In the genomic region with DNA sequence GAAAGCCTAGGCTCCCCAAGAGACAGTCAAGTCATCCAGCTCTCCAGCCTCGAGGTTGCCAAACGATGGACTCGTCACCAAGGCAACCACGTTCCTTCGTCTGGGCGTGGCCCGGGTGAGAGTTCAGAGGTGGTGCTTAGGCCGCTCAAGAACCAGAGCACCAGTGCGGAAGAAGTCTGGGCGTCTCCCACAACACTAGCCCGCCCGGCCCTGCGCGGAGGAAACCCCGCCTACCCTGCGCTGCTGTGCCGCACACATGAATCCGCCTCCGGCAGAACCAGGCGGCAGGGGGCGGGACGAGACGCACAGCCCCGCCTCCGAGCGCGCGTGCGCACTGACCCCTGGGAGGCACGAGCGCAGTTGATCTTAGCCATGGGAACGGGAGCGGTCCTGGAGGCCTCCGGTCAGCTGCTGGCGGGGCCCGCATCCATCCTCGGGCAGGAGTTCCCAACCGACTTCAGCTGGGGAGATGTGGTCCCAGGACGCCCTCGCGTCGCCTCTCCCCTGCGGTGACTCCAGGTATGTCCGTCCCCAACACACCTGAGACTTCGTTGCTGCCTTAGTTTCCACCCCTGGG, we compare ENCODE assay signal across 8 mouse cellular contexts. TPM values are rescaled to one million over a fixed set of nuclear protein-coding genes. Genes with fewer than 3 reads are reported as not detected.
A peak's percentile ranks its signal among the peaks of the same experiment; 100 is the strongest.
DNase-seq lines count a peak whose midpoint lies in the region; ATAC-seq lines count a peak whose summit lies in the region.

Gene Pcnx4 (plus strand): TSS at position 363 of the 577 bp plus-strand sequence.

- H3K4me1 ChIP-seq in heart, embryonic 14.5 days (ENCODE audit: control insufficient read depth in 2 of 2, insufficient read depth in 2 of 2, low read length in 2 of 2) = peaks cover 0 to 6% of the 10 kb centered on the region in 2 experiments; a peak in 1 of 4 replicates
- peaks cover 17% of the 10 kb centered on the region for H3K4me1 ChIP-seq in liver, embryonic 13.5 days (replicated peaks)
- no peaks in the 10 kb centered on the region for H3K4me1 ChIP-seq in stomach, embryonic 16.5 days (ENCODE audit: control insufficient read depth, insufficient read depth, low read length)

- peak within 1 kb of the TSS; percentile 15 to 63; a peak in 3 of 4 replicates for H3K27ac ChIP-seq in heart, embryonic 14.5 days (replicated peaks in 1 of 2; ENCODE audit: control insufficient read depth in 1 of 2, insufficient read depth in 1 of 2, low read depth in 2 of 2, low read length in 2 of 2)
- H3K27ac ChIP-seq in liver, embryonic 13.5 days = 0 out of 2 replicates have a peak within 1 kb of the TSS, but pooled peaks have one; percentile 50
- H3K27ac ChIP-seq in stomach, embryonic 16.5 days (ENCODE audit: low read length) = no peak within 1 kb of the TSS

- H3K4me2 ChIP-seq in heart, embryonic 14.5 days (ENCODE audit: low read length) = peak within 1 kb of the TSS; percentile 80
- peak within 1 kb of the TSS; percentile 79 for H3K4me2 ChIP-seq in liver, embryonic 13.5 days
- peak within 1 kb of the TSS; percentile 54 for H3K4me2 ChIP-seq in stomach, embryonic 16.5 days (ENCODE audit: low read depth, low read length)

- H3K4me3 ChIP-seq in heart, embryonic 14.5 days (ENCODE audit: control insufficient read depth in 1 of 2, insufficient read depth in 1 of 2, low read depth in 1 of 2, low read length in 2 of 2) = peak within 1 kb of the TSS; percentile 79 to 81
- H3K4me3 ChIP-seq in liver, embryonic 13.5 days (replicated peaks) = peak within 1 kb of the TSS; percentile 69
- peak within 1 kb of the TSS; percentile 66 for H3K4me3 ChIP-seq in stomach, embryonic 16.5 days (replicated peaks; ENCODE audit: low read length)

- under 1% methylated on average over 44 of the region's 45 CpGs for WGBS in heart, embryonic 14.5 days
- WGBS in liver, embryonic 13.5 days (ENCODE audit: insufficient replicate concordance) = under 1% methylated on average over 45 of the region's 45 CpGs
- under 1% methylated on average over 45 of the region's 45 CpGs for WGBS in stomach, embryonic 16.5 days

- peak; percentile 88 for DNase-seq in c-Kit-negative CD71-positive TER-119-positive erythroid progenitor cells, embryonic 14.5 days (ENCODE audit: low read depth, low spot score)
- peak; percentile 99 for DNase-seq in fibroblast of lung, adult 2 months (ENCODE audit: low read depth)
- peak; percentile 98 for DNase-seq in kidney, postnatal 14 days
- peak; percentile 99 for DNase-seq in liver, embryonic 13.5 days
- peak; percentile 99 for DNase-seq in neural tube, embryonic 10.5 days (ENCODE audit: extremely low spot score, low spot score)

- no peaks in the 10 kb centered on the region for H3K27me3 ChIP-seq in heart, embryonic 14.5 days (ENCODE audit: control insufficient read depth, insufficient read depth, low read length)
- H3K27me3 ChIP-seq in liver, embryonic 13.5 days = no peaks in the 10 kb centered on the region
- no peaks in the 10 kb centered on the region for H3K27me3 ChIP-seq in stomach, embryonic 16.5 days (ENCODE audit: control insufficient read depth, insufficient read depth, low read length)

- H3K9me3 ChIP-seq in heart, embryonic 14.5 days (ENCODE audit: control insufficient read depth, low read length) = no peaks in the 10 kb centered on the region
- no peaks in the 10 kb centered on the region for H3K9me3 ChIP-seq in liver, embryonic 13.5 days (replicated peaks)
- no peaks in the 10 kb centered on the region for H3K9me3 ChIP-seq in stomach, embryonic 16.5 days (replicated peaks; ENCODE audit: control insufficient read depth, low read length)

- H3K36me3 ChIP-seq in heart, embryonic 14.5 days (ENCODE audit: control insufficient read depth, insufficient read depth, low read length) = 0 out of 2 replicates have a peak, but pooled peaks cover 3% of the 10 kb centered on the region
- H3K36me3 ChIP-seq in liver, embryonic 13.5 days = no peaks in the 10 kb centered on the region
- no peaks in the 10 kb centered on the region for H3K36me3 ChIP-seq in stomach, embryonic 16.5 days (ENCODE audit: control insufficient read depth, insufficient read depth, low read length)

- peak; percentile 99 for ATAC-seq in CD4-positive, CD25-positive, alpha-beta regulatory T cell, adult 4 months
- ATAC-seq in heart, embryonic 14.5 days (ENCODE audit: insufficient number of reproducible peaks, insufficient read depth, low FRiP score, low read depth) = peak; percentile 99
- ATAC-seq in liver, embryonic 13.5 days (ENCODE audit: low read depth) = peak; percentile 100
- ATAC-seq in stomach, embryonic 16.5 days (ENCODE audit: insufficient read depth, low FRiP score) = peak; percentile 100

- H3K9ac ChIP-seq in heart, embryonic 14.5 days (ENCODE audit: low read length) = peak within 1 kb of the TSS; percentile 83
- peak within 1 kb of the TSS; percentile 76 for H3K9ac ChIP-seq in liver, embryonic 13.5 days
- H3K9ac ChIP-seq in stomach, embryonic 16.5 days (ENCODE audit: low read length) = peak within 1 kb of the TSS; percentile 79

RNA-seq across cellular contexts. Expression of gene Pcnx4, which starts in this region (rescaled TPM):
- 1 to 10 TPM; 4.4 to 7.0 TPM for polyA plus RNA-seq in CD4-positive, CD25-positive, alpha-beta regulatory T cell, adult 4 months (2017; shearing (Covaris generic))
- polyA plus RNA-seq in heart, embryonic 14.5 days (2014; fragmentation: Nextera tagmentation; extraction: Ambion mirVana) = 7.3 and 7.4 TPM in 2 replicates
- polyA plus RNA-seq in liver, embryonic 13.5 days (2015; fragmentation: Nextera tagmentation; extraction: Ambion mirVana) = 2.9 and 3.0 TPM in 2 replicates
- 10.7 and 10.9 TPM in 2 replicates for polyA plus RNA-seq in stomach, embryonic 16.5 days (2015; fragmentation: Nextera tagmentation; extraction: Ambion mirVana)
